Mouse (Mus musculus): ENCODE data around the gene Cdhr2. TPM values are rescaled to one million over a fixed set of nuclear protein-coding genes. Genes with fewer than 3 reads are reported as not detected.

The Cdhr2 gene
- total RNA-seq, 1 experiment from 2014 or later: 0.10 TPM

DNA sequence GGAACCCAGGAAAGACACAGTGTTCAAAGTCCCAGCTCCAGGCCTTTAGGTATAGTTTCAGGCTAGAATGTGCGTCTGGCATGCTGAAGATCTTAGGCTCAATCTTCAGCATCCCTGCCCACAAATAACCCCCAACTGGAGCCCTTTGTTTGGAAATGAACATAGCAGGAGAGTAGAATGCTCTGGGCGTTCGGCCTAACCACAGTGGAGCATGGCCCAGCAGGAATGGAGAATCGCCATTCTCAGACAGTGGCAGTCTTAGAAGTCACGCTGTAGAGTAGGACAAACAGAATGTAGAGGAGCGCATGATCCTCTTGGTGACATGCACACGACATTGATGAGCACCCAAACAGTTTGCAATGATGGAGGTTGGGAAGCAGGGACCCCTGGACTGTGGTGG lies 59.6 kb downstream of the Cdhr2 start:
- no peak for ATAC-seq (replicated peaks; ENCODE audit: insufficient number of reproducible peaks, low FRiP score, low TSS enrichment, poor library complexity, severe bottlenecking)

GRCm38 (mm10) chr13:54765281-54766191 lies 64.3 kb downstream of the Cdhr2 start:
- no peak for ATAC-seq (replicated peaks; ENCODE audit: insufficient number of reproducible peaks, low FRiP score, low TSS enrichment, poor library complexity, severe bottlenecking)

DNA sequence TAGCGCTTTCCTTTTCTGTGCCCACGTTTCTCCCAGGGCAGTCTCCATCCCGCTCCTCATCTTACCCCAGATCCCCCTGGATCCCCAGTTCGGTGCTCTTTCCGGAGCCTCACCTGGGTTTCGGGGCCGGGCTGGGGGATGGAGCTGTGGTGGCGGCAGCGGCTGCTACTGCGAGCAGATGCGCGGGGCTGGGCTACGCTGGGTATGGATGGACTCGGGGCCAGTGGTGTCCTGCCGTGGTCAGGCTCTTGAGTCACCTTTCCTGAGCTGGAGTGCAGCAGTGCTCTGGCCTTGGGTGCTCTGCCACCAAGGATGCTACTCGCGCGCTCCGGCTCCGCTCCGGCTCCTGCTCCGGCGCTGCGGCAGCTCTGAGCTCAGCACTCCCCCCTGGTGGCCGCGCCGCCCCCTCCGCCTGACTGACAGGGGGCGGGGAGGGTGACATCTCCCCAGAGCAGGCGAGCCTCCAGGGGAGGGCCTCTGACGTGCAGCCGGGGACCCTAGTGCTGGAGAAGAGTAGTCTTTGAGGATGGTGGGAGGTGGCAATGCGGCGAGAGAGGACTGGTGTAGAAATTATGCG lies 65.0 kb downstream of the Cdhr2 start, which contains the start of gene Sncb:
TSS of gene Sncb (minus strand) at position 404 of the 577 bp plus-strand sequence.
- no peak for ATAC-seq (replicated peaks; ENCODE audit: insufficient number of reproducible peaks, low FRiP score, low TSS enrichment, poor library complexity, severe bottlenecking)

- no peak for ATAC-seq (replicated peaks; ENCODE audit: insufficient number of reproducible peaks, low FRiP score, low TSS enrichment, poor library complexity, severe bottlenecking)
Observed at GRCm38 (mm10) chr13:54767012-54767411, 65.8 kb downstream of the Cdhr2 start.

- ATAC-seq (replicated peaks; ENCODE audit: insufficient number of reproducible peaks, low FRiP score, low TSS enrichment, poor library complexity, severe bottlenecking): no peak; the same call in 1 of the 2 replicates
Observed at GRCm38 (mm10) chr13:54780592-54780991, 79.3 kb downstream of the Cdhr2 start.

- no peak for ATAC-seq (replicated peaks; ENCODE audit: insufficient number of reproducible peaks, low FRiP score, low TSS enrichment, poor library complexity, severe bottlenecking)
Observed at GRCm38 (mm10) chr13:54781086-54781485, 79.8 kb downstream of the Cdhr2 start.

- no peak for ATAC-seq (replicated peaks; ENCODE audit: insufficient number of reproducible peaks, low FRiP score, low TSS enrichment, poor library complexity, severe bottlenecking)
Observed at GRCm38 (mm10) chr13:54783235-54783634, 82.0 kb downstream of the Cdhr2 start.

DNA sequence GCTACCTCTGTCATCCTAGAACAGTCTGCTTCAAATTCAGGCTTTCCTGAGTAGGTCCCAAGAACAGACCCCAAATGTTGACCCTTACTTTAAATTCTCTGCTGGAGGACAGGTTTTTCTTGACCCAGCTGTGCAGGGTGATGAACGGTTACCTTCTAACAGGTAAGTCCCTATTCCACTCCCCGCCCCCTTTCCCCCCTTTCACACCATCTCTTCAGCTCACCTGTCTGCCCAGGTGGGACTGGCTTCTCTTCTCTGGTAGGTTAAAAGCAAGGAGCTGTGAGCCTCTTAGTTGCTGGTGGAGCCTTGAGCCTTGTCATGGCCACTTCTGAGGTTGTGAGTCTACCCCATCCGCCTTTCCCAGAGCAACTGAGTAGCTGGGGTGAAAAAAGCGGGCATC lies 82.4 kb downstream of the Cdhr2 start, which contains the start of gene Eif4e1b:
TSS of gene Eif4e1b (plus strand) at position 301 of the 400 bp plus-strand sequence.
- ATAC-seq (replicated peaks; ENCODE audit: insufficient number of reproducible peaks, low FRiP score, low TSS enrichment, poor library complexity, severe bottlenecking): no peak

Other genes starting within 250 kb of the Cdhr2 start
- 19.8 to 26.8 TPM (median 22.8 TPM) in 3 replicates for gene Thoc3, start 232.6 kb upstream of the Cdhr2 start, total RNA-seq (2017)
- 12.8 to 21.2 TPM (median 19.7 TPM) in 3 replicates for gene Simc1, start 197.7 kb upstream of the Cdhr2 start, total RNA-seq (2017)
- gene 4833439L19Rik, start 136.0 kb upstream of the Cdhr2 start, total RNA-seq (2017): 34.5 to 44.1 TPM (median 38.3 TPM) in 3 replicates
- gene Arl10, start 126.4 kb upstream of the Cdhr2 start, total RNA-seq (2017): 8.7 to 27.2 TPM (median 9.5 TPM) in 3 replicates
- gene Nop16, start 111.4 kb upstream of the Cdhr2 start, total RNA-seq (2017): 8.6 to 17.2 TPM (median 16.5 TPM) in 3 replicates
- 22.4 to 36.2 TPM (median 28.0 TPM) in 3 replicates for gene Higd2a, start 111.3 kb upstream of the Cdhr2 start, total RNA-seq (2017)
- gene Cltb, start 90.1 kb upstream of the Cdhr2 start, total RNA-seq (2017): 19.8 to 45.0 TPM (median 35.6 TPM) in 3 replicates
- 33.8 to 63.9 TPM (median 38.3 TPM) in 3 replicates for gene Faf2, start 79.7 kb upstream of the Cdhr2 start, total RNA-seq (2017)
- 17.1 to 52.7 TPM (median 36.1 TPM) in 3 replicates for gene Rnf44, start 7.6 kb upstream of the Cdhr2 start, total RNA-seq (2017)
- gene Gprin1, start 48.4 kb downstream of the Cdhr2 start, total RNA-seq (2017): not detected in 3 replicates
- not detected in 3 replicates for gene Sncb, start 65.1 kb downstream of the Cdhr2 start, total RNA-seq (2017)
- not detected in 3 replicates for gene Eif4e1b, start 82.5 kb downstream of the Cdhr2 start, total RNA-seq (2017)
- 6.9 to 18.5 TPM (median 8.1 TPM) in 3 replicates for gene Tspan17, start 87.9 kb downstream of the Cdhr2 start, total RNA-seq (2017)
- 3.3 to 6.8 TPM in 2 of 3 replicates, not detected in the other for gene Unc5a, start 247.9 kb downstream of the Cdhr2 start, total RNA-seq (2017)